Mouse (Mus musculus) limb, embryonic 14.5 days (tissue): ENCODE data around the gene Pear1. TPM values are rescaled to one million over a fixed set of nuclear protein-coding genes. Genes with fewer than 3 reads are reported as not detected.

Source experiments
- ATAC-seq: fragments of 200-750 bp; cut with Nextera tagmentation; 2 replicates; pipeline ENCODE4 v1.8.0; 2017; ENCODE audit warnings: low read depth, moderate number of reproducible peaks, moderate TSS enrichment; ENCODE audit not compliant: low FRiP score
- DNase-seq: peaks from one replicate; pipeline ENCODE4 v3.0.0-alpha.2; 2015; ENCODE audit warnings: low spot score
- H3K27ac ChIP-seq: fragments of 300-500 bp; sonication (generic); replicated peaks from 2 replicates; pipeline ENCODE4 v1.5.1; 2014; ENCODE audit warnings: low read depth, mild to moderate bottlenecking, low read length, moderate library complexity, mixed read lengths
- H3K27me3 ChIP-seq: fragments of 300-500 bp; sonication (generic); 2 replicates; pipeline ENCODE4 v1.6.1; 2014; ENCODE audit warnings: low read length, mixed read lengths; ENCODE audit not compliant: control insufficient read depth, insufficient read depth
- H3K36me3 ChIP-seq: fragments of 300-500 bp; sonication (generic); 2 replicates; pipeline ENCODE4 v1.6.1; 2014; ENCODE audit warnings: mild to moderate bottlenecking, low read length, moderate library complexity, mixed read lengths; ENCODE audit not compliant: control insufficient read depth, insufficient read depth
- H3K4me1 ChIP-seq: fragments of 300-500 bp; sonication (generic); 2 replicates; pipeline ENCODE4 v1.6.1; 2014; ENCODE audit warnings: antibody characterized with exemption, low read length, mixed read lengths; ENCODE audit not compliant: control insufficient read depth, insufficient read depth
- H3K4me2 ChIP-seq: fragments of 300-500 bp; sonication (generic); replicated peaks from 2 replicates; pipeline ENCODE4 v1.6.1; 2014; ENCODE audit warnings: low read depth, mild to moderate bottlenecking, low read length, moderate library complexity; ENCODE audit not compliant: severe bottlenecking
- H3K4me3 ChIP-seq: fragments of 300-500 bp; sonication (generic); replicated peaks from 2 replicates; pipeline ENCODE4 v1.5.1; 2014; ENCODE audit warnings: low read length
- H3K9ac ChIP-seq: fragments of 300-500 bp; sonication (generic); 2 replicates; pipeline ENCODE4 v1.6.1; 2014; ENCODE audit warnings: mild to moderate bottlenecking, low read depth, low read length, moderate library complexity; ENCODE audit not compliant: severe bottlenecking
- H3K9me3 ChIP-seq: fragments of 300-500 bp; sonication (generic); 2 replicates; pipeline ENCODE4 v1.6.1; 2016; ENCODE audit warnings: low read length; ENCODE audit not compliant: control insufficient read depth
- POLR2A ChIP-seq: fragments of 200-500 bp; IDR thresholded peaks from 2 replicates; pipeline ENCODE4 v1.8.0; 2012; ENCODE audit warnings: inconsistent platforms, mild to moderate bottlenecking, moderate library complexity, borderline replicate concordance; ENCODE audit not compliant: insufficient read depth, insufficient read length; ENCODE audit errors: extremely low read depth
- WGBS: fragments of 180-500 bp; shearing (Covaris S2); extraction: QIAGEN DNeasy Blood & Tissue Kit; methylation state at CpG from one replicate; pipeline ENCODE4 v1.1.7; 2014; 5-methylcytosine and 5-hydroxymethylcytosine counted together
- polyA plus RNA-seq, 2 experiments: library from polyadenylated mRNA; depleted of rRNA in 1 of 2; stranded (reverse) in 1 of 2; unstranded in 1 of 2; fragments of >200 nt; fragmentation: Nextera tagmentation in 1 of 2; extraction: Ambion mirVana in 1 of 2; gene quantifications; 2 replicates each; pipeline versions ENCODE4 v1.2.1 to v1.2.3; 2012 to 2014

Gene Pear1
- polyA plus RNA-seq, 2 experiments, result 21.5 to 47.2 TPM

- H3K27ac ChIP-seq, result no peak overlapping the region
- H3K9me3 ChIP-seq, result no peaks in the 10 kb centered on the region
- no peaks in the 10 kb centered on the region for H3K27me3 ChIP-seq
- ATAC-seq (no peak), DNase-seq (no peak)
- H3K4me2 ChIP-seq, result peak overlapping the region; percentile 37
- peaks cover 11% of the 10 kb centered on the region; the same call in 1 of the 2 replicates for H3K36me3 ChIP-seq
- TF ChIP-seq POLR2A, result no peak
- 0 out of 2 replicates have a peak, but pooled peaks cover 10% of the 10 kb centered on the region for H3K4me1 ChIP-seq
- 0 out of 2 replicates have a peak overlapping the region, but pooled peaks have one; percentile 8 for H3K4me3 ChIP-seq
- 27% methylated on average over 17 of the region's 18 CpGs for WGBS
- H3K9ac ChIP-seq, result peak overlapping the region; percentile 45; the same call in 1 of the 2 replicates
Measured at GRCm38 (mm10) chr3:87745036-87745659, 79.0 kb downstream of the Pear1 start.

- H3K36me3 ChIP-seq, result 0 out of 2 replicates have a peak, but pooled peaks cover 6% of the 10 kb centered on the region
- TF ChIP-seq POLR2A, result no peak
- H3K4me3 ChIP-seq, result no peak overlapping the region
- no peaks in the 10 kb centered on the region for H3K27me3 ChIP-seq
- WGBS, result 88% methylated on average over 4 of the region's 4 CpGs
- ATAC-seq (no peak), DNase-seq (no peak)
- H3K27ac ChIP-seq, result no peak overlapping the region
- H3K4me2 ChIP-seq, result no peak overlapping the region
- H3K9ac ChIP-seq, result no peak overlapping the region
- H3K4me1 ChIP-seq, result 0 out of 2 replicates have a peak, but pooled peaks cover 10% of the 10 kb centered on the region
- H3K9me3 ChIP-seq, result no peaks in the 10 kb centered on the region
Measured at GRCm38 (mm10) chr3:87743927-87744326, 80.2 kb downstream of the Pear1 start.

- H3K9ac ChIP-seq, result no peak overlapping the region
- DNase-seq, result no peak
- no peaks in the 10 kb centered on the region for H3K27me3 ChIP-seq
- H3K9me3 ChIP-seq, result no peaks in the 10 kb centered on the region
- no peak for TF ChIP-seq POLR2A
- peaks cover 17% of the 10 kb centered on the region for H3K36me3 ChIP-seq
- no peak overlapping the region for H3K27ac ChIP-seq
- H3K4me3 ChIP-seq, result no peak overlapping the region
- H3K4me2 ChIP-seq, result no peak overlapping the region
- ATAC-seq, result no peak
- 0 out of 2 replicates have a peak, but pooled peaks cover 10% of the 10 kb centered on the region for H3K4me1 ChIP-seq
- 86% methylated on average over 16 of the region's 16 CpGs for whole genome bisulfite sequencing
Measured at GRCm38 (mm10) chr3:87742735-87743134, 81.4 kb downstream of the Pear1 start.

DNA sequence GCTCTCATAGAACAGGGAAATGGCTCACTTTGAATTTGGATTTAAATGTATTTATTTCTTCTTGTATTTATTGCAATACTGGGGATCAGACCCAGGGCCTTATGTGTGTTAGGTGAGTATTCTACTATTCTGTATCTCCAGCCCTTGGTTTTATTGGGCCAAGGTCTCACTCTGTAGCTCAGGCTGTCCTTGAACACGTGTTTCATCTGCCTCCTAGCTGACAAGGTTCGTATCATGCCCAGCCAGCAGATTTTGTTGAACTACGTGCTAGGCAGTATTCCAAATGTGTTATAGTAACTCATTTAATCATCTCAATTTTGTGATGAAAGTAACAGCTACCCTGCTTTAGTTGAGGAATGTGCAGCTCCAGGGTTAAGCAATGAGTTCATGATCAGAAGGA, 82.1 kb downstream of the Pear1 start:
- Histone ChIP-seq H3K36me3 (peaks cover 23% of the 10 kb centered on the region), H3K27me3 (no peaks in the 10 kb centered on the region), H3K4me1 (0 out of 2 replicates have a peak, but pooled peaks cover 10% of the 10 kb centered on the region), H3K9me3 (no peaks in the 10 kb centered on the region), H3K27ac (no peak overlapping the region), H3K4me3 (no peak overlapping the region), H3K4me2 (no peak overlapping the region), H3K9ac (no peak overlapping the region)
- DNase-seq (no peak), ATAC-seq (no peak)
- no peak for TF ChIP-seq POLR2A
- 76% methylated on average over 3 of the region's 3 CpGs for WGBS

DNA sequence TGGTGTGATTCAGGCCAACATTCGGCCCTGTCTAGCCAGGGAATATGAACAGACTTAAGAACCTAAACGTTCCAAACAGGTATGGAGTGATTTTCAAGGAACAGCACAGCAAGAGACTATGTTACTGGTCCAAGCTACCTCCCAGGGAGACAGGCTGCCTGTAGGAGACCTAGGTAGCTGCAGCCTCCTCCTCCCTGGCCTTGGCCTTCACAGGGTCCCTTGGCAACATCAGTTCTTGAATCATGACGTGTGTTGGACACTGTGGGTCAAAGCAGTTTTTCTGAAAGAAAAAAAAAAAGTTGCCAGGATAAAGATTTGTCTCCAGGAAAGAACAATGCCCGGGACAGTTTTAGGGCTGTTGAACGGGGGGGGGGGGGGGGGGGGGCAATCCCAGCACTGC, 85.2 kb downstream of the Pear1 start:
- 86% methylated on average over 5 of the region's 5 CpGs for WGBS
- ATAC-seq (no peak), DNase-seq (no peak)
- TF ChIP-seq POLR2A, result no peak
- no peak overlapping the region for H3K9ac ChIP-seq
- no peak overlapping the region for H3K4me3 ChIP-seq
- H3K9me3 ChIP-seq, result no peaks in the 10 kb centered on the region
- peaks cover 53% of the 10 kb centered on the region for H3K36me3 ChIP-seq
- no peak overlapping the region for H3K4me2 ChIP-seq
- H3K4me1 ChIP-seq, result no peaks in the 10 kb centered on the region
- H3K27ac ChIP-seq, result no peak overlapping the region
- no peaks in the 10 kb centered on the region for H3K27me3 ChIP-seq
